Mouse (Mus musculus): ENCODE results near the gene Psmc3.
"Not testable (repeated sequence)": the region's sequence is repeated elsewhere in the genome, so short reads cannot be mapped to it uniquely, and the experiment has no call there.

Gene Psmc3

GRCm38 (mm10) chr2:91081775-91082695, 28.2 kb downstream of the Psmc3 start, which contains the start of gene Spi1:
Spi1 (plus strand) TSS chr2:91082390.
- DNase-seq (ENCODE audit: low spot score in 2 of 2): no peak

GRCm38 (mm10) chr2:91082844-91083243, 29.0 kb downstream of the Psmc3 start:
- no peak for DNase-seq (ENCODE audit: low spot score in 2 of 2)

GRCm38 (mm10) chr2:91083366-91083940, 29.6 kb downstream of the Psmc3 start:
- no peak for DNase-seq (ENCODE audit: low spot score in 2 of 2)

GRCm38 (mm10) chr2:91084179-91084820, 30.5 kb downstream of the Psmc3 start:
- no peak for DNase-seq (ENCODE audit: low spot score in 2 of 2)

- no peak for DNase-seq (ENCODE audit: low spot score in 2 of 2)
Observed at GRCm38 (mm10) chr2:91085494-91086391, 31.9 kb downstream of the Psmc3 start.

GRCm38 (mm10) chr2:91086392-91087237, 32.8 kb downstream of the Psmc3 start:
- DNase-seq (ENCODE audit: low spot score in 2 of 2): no peak

GRCm38 (mm10) chr2:91087453-91087852, 33.6 kb downstream of the Psmc3 start:
- DNase-seq (ENCODE audit: low spot score in 2 of 2): no peak

GRCm38 (mm10) chr2:91088987-91089386, 35.2 kb downstream of the Psmc3 start:
- no peak for DNase-seq (ENCODE audit: low spot score in 2 of 2)

GRCm38 (mm10) chr2:91090208-91090607, 36.4 kb downstream of the Psmc3 start:
- DNase-seq (ENCODE audit: low spot score in 2 of 2): peak in 1 of 2 experiments; percentile 23

GRCm38 (mm10) chr2:91090827-91091226, 37.0 kb downstream of the Psmc3 start:
- no peak for DNase-seq (ENCODE audit: low spot score in 2 of 2)

- DNase-seq (ENCODE audit: low spot score in 2 of 2): no peak
Observed at GRCm38 (mm10) chr2:91096524-91096923, 42.7 kb downstream of the Psmc3 start.

- DNase-seq (ENCODE audit: low spot score in 2 of 2): no peak
Observed at GRCm38 (mm10) chr2:91097015-91097414, 43.2 kb downstream of the Psmc3 start.

- no peak for DNase-seq (ENCODE audit: low spot score in 2 of 2)
Observed at GRCm38 (mm10) chr2:91098156-91098555, 44.3 kb downstream of the Psmc3 start.

- DNase-seq (ENCODE audit: low spot score in 2 of 2): peak; percentile 85 to 89
Observed at GRCm38 (mm10) chr2:91101124-91101740, 47.4 kb downstream of the Psmc3 start.

GRCm38 (mm10) chr2:91108156-91108555, 54.3 kb downstream of the Psmc3 start:
- DNase-seq (ENCODE audit: low spot score in 2 of 2): no peak

- DNase-seq (ENCODE audit: low spot score in 2 of 2): no peak
Observed at GRCm38 (mm10) chr2:91109241-91109640, 55.4 kb downstream of the Psmc3 start.

GRCm38 (mm10) chr2:91109807-91110385, 56.1 kb downstream of the Psmc3 start:
- DNase-seq (ENCODE audit: low spot score in 2 of 2): no peak

- no peak for DNase-seq (ENCODE audit: low spot score in 2 of 2)
Observed at GRCm38 (mm10) chr2:91110429-91110828, 56.6 kb downstream of the Psmc3 start.

GRCm38 (mm10) chr2:91111832-91112231, 58.0 kb downstream of the Psmc3 start:
- DNase-seq (ENCODE audit: low spot score in 2 of 2): not testable (repeated sequence)

- no peak for DNase-seq (ENCODE audit: low spot score in 2 of 2)
Observed at GRCm38 (mm10) chr2:91112491-91112890, 58.7 kb downstream of the Psmc3 start.
